Mouse (Mus musculus) frontal cortex, postnatal 25 days (tissue): ENCODE measurements around the gene Nsg2.

Experiments used
- DNase-seq, 2 experiments: peaks; one replicate each; pipeline ENCODE4 v3.0.0; 2022; ENCODE audit warnings: low spot score in 2 of 2

Nsg2 gene

GRCm38 (mm10) chr11:32083462-32083861 lies 83.2 kb downstream of the Nsg2 start:
- no peak for DNase-seq

- DNase-seq, result no peak
Observed at GRCm38 (mm10) chr11:32086525-32086924, 86.3 kb downstream of the Nsg2 start.

GRCm38 (mm10) chr11:32087376-32087775 lies 87.1 kb downstream of the Nsg2 start:
- DNase-seq, result peak; percentile 55 to 63

- DNase-seq, result no peak
Observed at GRCm38 (mm10) chr11:32087779-32088442, 87.6 kb downstream of the Nsg2 start.

GRCm38 (mm10) chr11:32095793-32096192 lies 95.5 kb downstream of the Nsg2 start:
- no peak for DNase-seq

GRCm38 (mm10) chr11:32096346-32096745 lies 96.1 kb downstream of the Nsg2 start:
- no peak for DNase-seq

GRCm38 (mm10) chr11:32101059-32101632 lies 100.9 kb downstream of the Nsg2 start:
- no peak for DNase-seq

GRCm38 (mm10) chr11:32102976-32103375 lies 102.7 kb downstream of the Nsg2 start:
- DNase-seq, result no peak

GRCm38 (mm10) chr11:32104406-32105116 lies 104.3 kb downstream of the Nsg2 start:
- DNase-seq, result no peak

- DNase-seq, result no peak
Observed at GRCm38 (mm10) chr11:32105750-32106646, 105.7 kb downstream of the Nsg2 start.

GRCm38 (mm10) chr11:32106647-32106985 lies 106.4 kb downstream of the Nsg2 start:
- no peak for DNase-seq

GRCm38 (mm10) chr11:32108441-32108840 lies 108.2 kb downstream of the Nsg2 start:
- no peak for DNase-seq
